Mouse (Mus musculus) cerebellum, adult 2 months (tissue): Measurements from ENCODE around the gene Glis3. TPM values are rescaled to one million over a fixed set of nuclear protein-coding genes. Genes with fewer than 3 reads are reported as not detected.

ENCODE experiments used
- DNase-seq, 2 experiments: peaks; one replicate each; pipeline ENCODE4 v3.0.0; 2021
- H3K27ac ChIP-seq: fragments of 200-500 bp; 2 replicates; pipeline ENCODE4 v1.5.1; 2012; ENCODE audit warnings: low read length, control low read depth, inconsistent platforms; ENCODE audit not compliant: insufficient read depth
- H3K27me3 ChIP-seq: fragments of 200-500 bp; 2 replicates; pipeline ENCODE4 v1.6.1; 2012; ENCODE audit warnings: inconsistent platforms, mild to moderate bottlenecking, low read length, moderate library complexity; ENCODE audit not compliant: control insufficient read depth, insufficient read depth
- H3K4me1 ChIP-seq: fragments of 200-500 bp; 2 replicates; pipeline ENCODE4 v1.6.1; 2011; ENCODE audit warnings: low read length; ENCODE audit not compliant: control insufficient read depth, insufficient read depth
- H3K4me3 ChIP-seq: fragments of 200-500 bp; replicated peaks from 2 replicates; pipeline ENCODE3; 2011; ENCODE audit warnings: mild to moderate bottlenecking, low read depth, low read length, control low read depth; ENCODE audit not compliant: insufficient read depth
- CTCF ChIP-seq: fragments of 200-500 bp; IDR thresholded peaks from 2 replicates; pipeline ENCODE4 v1.5.1; 2011; ENCODE audit warnings: low read depth, mild to moderate bottlenecking, control low read depth, low read length, moderate library complexity, borderline replicate concordance; ENCODE audit not compliant: insufficient read depth
- POLR2A ChIP-seq: fragments of 200-500 bp; IDR thresholded peaks from 2 replicates; pipeline ENCODE4 v1.6.1; 2011; ENCODE audit warnings: low read length, control low read depth, borderline replicate concordance; ENCODE audit not compliant: insufficient read depth
- WGBS: fragments of 180-500 bp; shearing (Covaris S2); methylation state at CpG from one replicate; pipeline ENCODE4 v1.1.7; 2018; 5-methylcytosine and 5-hydroxymethylcytosine counted together
- polyA plus RNA-seq: library from polyadenylated mRNA; depleted of rRNA; stranded (reverse); fragments of >200 nt; gene quantifications from 2 replicates; pipeline ENCODE4 v1.2.3, GENCODE M21; 2012

Gene Glis3
- polyA plus RNA-seq, 1 experiment, result 0.59 TPM

- TF ChIP-seq POLR2A (no peak), CTCF (no peak)
- no peak overlapping the region for H3K27ac ChIP-seq
- WGBS, result 59% methylated on average over 4 of the region's 4 CpGs
Measured at GRCm38 (mm10) chr19:28336651-28337510, 343.0 kb downstream of the Glis3 start.

GRCm38 (mm10) chr19:28335890-28336289, 344.0 kb downstream of the Glis3 start:
- Histone ChIP-seq H3K27me3 (no peaks in the 10 kb centered on the region), H3K4me3 (no peak overlapping the region), H3K27ac (no peak overlapping the region), H3K4me1 (no peaks in the 10 kb centered on the region)
- TF ChIP-seq POLR2A (no peak), CTCF (no peak)
- WGBS, result 36% methylated on average over 8 of the region's 8 CpGs
- DNase-seq, result no peak

More at GRCm38 (mm10) chr19:28336651-28337510, 343.0 kb downstream of the Glis3 start:
- DNase-seq, result no peak
- no peaks in the 10 kb centered on the region for H3K27me3 ChIP-seq
- no peak overlapping the region for H3K4me3 ChIP-seq
- H3K4me1 ChIP-seq, result no peaks in the 10 kb centered on the region

- no peak overlapping the region for H3K27ac ChIP-seq
- no peaks in the 10 kb centered on the region for H3K4me1 ChIP-seq
- no peak for DNase-seq
- no peaks in the 10 kb centered on the region for H3K27me3 ChIP-seq
- no peak for TF ChIP-seq CTCF
- no peak for TF ChIP-seq POLR2A
- no peak overlapping the region for H3K4me3 ChIP-seq
- WGBS, result 51% methylated on average over 11 of the region's 11 CpGs
Measured at GRCm38 (mm10) chr19:28333007-28333766, 346.7 kb downstream of the Glis3 start.

DNA sequence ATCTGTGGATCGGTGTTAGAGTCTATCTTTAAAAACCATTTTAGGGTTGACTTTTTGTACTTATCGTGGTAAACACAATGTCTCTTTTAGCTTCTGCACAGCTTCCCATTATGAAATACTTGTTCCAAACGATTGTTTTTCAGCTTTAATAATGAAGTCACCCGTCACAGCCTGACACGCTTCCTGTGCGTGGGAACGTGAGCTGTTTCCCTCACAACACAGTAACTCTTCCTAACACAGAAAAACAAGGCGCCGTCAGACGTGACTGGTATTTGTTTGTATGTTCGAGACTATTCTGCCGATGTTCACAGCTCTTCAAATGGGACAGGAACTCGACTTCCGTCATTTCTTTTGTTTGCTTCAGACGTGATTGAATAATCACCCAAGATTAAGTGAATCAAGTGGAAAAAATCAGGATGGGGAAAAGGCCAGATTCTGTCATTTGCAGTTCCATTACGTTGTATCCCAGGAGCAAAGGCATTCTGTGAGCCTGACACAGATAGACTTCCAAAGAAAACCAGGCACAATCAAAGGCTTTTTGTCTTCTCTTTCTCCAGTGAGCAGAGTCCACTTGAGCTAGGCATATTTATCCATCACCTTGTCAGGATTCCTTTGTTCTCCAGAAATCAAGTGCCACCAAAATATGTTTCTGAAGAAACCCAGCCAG, 351.3 kb downstream of the Glis3 start:
- TF ChIP-seq CTCF (no peak), POLR2A (no peak)
- no peak for DNase-seq
- no peaks in the 10 kb centered on the region for H3K27me3 ChIP-seq
- 44% methylated on average over 16 of the region's 16 CpGs for WGBS
- H3K4me1 ChIP-seq, result no peaks in the 10 kb centered on the region
- no peak overlapping the region for H3K4me3 ChIP-seq
- H3K27ac ChIP-seq, result no peak overlapping the region

- no peak for DNase-seq
- Histone ChIP-seq H3K27me3 (no peaks in the 10 kb centered on the region), H3K27ac (no peak overlapping the region), H3K4me1 (no peaks in the 10 kb centered on the region), H3K4me3 (no peak overlapping the region)
- 95% methylated on average over 5 of the region's 5 CpGs for WGBS
- TF ChIP-seq CTCF (no peak), POLR2A (no peak)
Measured at GRCm38 (mm10) chr19:28327536-28327935, 352.3 kb downstream of the Glis3 start.

DNA sequence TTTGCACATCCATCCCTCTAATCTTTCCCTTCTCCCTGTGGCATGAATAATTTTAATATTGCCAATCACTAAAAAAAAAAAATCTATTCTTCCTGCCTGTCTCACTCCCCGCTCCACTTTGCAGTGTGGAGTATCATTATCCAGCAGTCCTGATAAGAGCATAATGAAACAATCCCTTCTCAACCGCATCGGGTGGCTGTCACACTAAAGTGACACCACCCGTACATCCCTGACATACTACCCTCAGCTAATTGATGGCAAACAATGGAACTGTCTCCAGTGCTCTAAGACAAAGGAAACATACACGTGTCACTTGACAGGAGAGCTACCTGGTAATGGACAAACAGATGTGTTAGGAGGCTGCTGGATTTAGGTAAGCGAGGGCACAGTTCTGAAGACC, 373.8 kb downstream of the Glis3 start:
- no peak overlapping the region for H3K4me3 ChIP-seq
- H3K27ac ChIP-seq, result no peak overlapping the region
- DNase-seq, result no peak
- no peaks in the 10 kb centered on the region for H3K27me3 ChIP-seq
- TF ChIP-seq CTCF (no peak), POLR2A (no peak)
- 64% methylated on average over 6 of the region's 6 CpGs for WGBS
- no peaks in the 10 kb centered on the region for H3K4me1 ChIP-seq

GRCm38 (mm10) chr19:28305510-28305909, 374.4 kb downstream of the Glis3 start:
- Histone ChIP-seq H3K4me3 (no peak overlapping the region), H3K27ac (no peak overlapping the region), H3K27me3 (no peaks in the 10 kb centered on the region), H3K4me1 (no peaks in the 10 kb centered on the region)
- TF ChIP-seq CTCF (no peak), POLR2A (no peak)
- DNase-seq, result peak in 1 of 2 experiments; percentile 22
- WGBS, result 6% methylated on average over 4 of the region's 4 CpGs

- no peak for TF ChIP-seq POLR2A
- no peak for TF ChIP-seq CTCF
- Histone ChIP-seq H3K4me3 (no peak overlapping the region), H3K27me3 (no peaks in the 10 kb centered on the region), H3K4me1 (0 out of 2 replicates have a peak, but pooled peaks cover 4% of the 10 kb centered on the region), H3K27ac (no peak overlapping the region)
- WGBS, result 60% methylated on average over 2 of the region's 2 CpGs
- no peak for DNase-seq
Measured at GRCm38 (mm10) chr19:28302831-28303242, 377.0 kb downstream of the Glis3 start.
